Mouse (Mus musculus): ENCODE data around the gene Socs2.

- TF ChIP-seq CTCF (IDR thresholded peaks at IDR 0.05 in 2 of 3, conservative IDR thresholded peaks at IDR 0.05 in 1 of 3; ENCODE audit: control insufficient read depth in 1 of 3, insufficient read depth in 1 of 3, low read depth in 2 of 3, low read length in 3 of 3, poor library complexity in 1 of 3, severe bottlenecking in 1 of 3) (no peak), USF1 (IDR thresholded peaks at IDR 0.05; ENCODE audit: low read depth, low read length) (no peak), ELF1 (IDR thresholded peaks at IDR 0.05; ENCODE audit: low read depth, low read length) (no peak), ZKSCAN1 (IDR thresholded peaks at IDR 0.05; ENCODE audit: low read depth, low read length) (no peak), POLR2A (IDR thresholded peaks at IDR 0.05; ENCODE audit: control insufficient read depth in 1 of 2, insufficient read depth in 1 of 2, low read depth in 1 of 2, low read length in 2 of 2, poor library complexity in 1 of 2) (no peak), SIN3A (IDR thresholded peaks at IDR 0.05; ENCODE audit: low read length) (no peak), TCF12 (IDR thresholded peaks at IDR 0.05; ENCODE audit: low read depth, low read length) (no peak), ZNF384 (IDR thresholded peaks at IDR 0.05; ENCODE audit: low read depth, low read length) (no peak), KAT2A (conservative IDR thresholded peaks at IDR 0.05; ENCODE audit: low read depth, low read length) (no peak)
Observed at GRCm38 (mm10) chr10:95336781-95337544, 80.0 kb downstream of the Socs2 start.

Measured in MEL (cell line).